Mouse (Mus musculus): ENCODE data around the gene Per2.

The Per2 gene

DNA sequence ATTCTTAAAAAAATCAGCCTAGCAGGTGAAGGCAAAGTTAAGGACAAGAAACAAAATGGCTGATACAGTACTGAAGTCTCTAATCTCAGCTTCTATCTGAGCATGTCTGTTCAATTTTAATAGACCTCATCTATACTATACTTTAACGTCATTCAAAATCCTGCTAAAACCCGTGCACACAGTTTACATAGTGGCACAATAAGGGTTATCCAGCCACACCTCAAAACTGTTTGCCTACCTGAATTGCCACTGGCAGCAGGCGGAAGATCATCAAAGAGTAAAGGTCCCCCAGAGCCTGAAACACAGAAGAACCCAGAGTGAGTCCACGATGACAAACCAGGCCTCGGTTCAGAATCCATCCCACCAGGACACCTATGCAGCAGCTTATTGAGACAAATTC is 68.8 kb downstream of the Per2 start:
- DNase-seq (ENCODE audit: low read depth, low spot score) = no peak

DNA sequence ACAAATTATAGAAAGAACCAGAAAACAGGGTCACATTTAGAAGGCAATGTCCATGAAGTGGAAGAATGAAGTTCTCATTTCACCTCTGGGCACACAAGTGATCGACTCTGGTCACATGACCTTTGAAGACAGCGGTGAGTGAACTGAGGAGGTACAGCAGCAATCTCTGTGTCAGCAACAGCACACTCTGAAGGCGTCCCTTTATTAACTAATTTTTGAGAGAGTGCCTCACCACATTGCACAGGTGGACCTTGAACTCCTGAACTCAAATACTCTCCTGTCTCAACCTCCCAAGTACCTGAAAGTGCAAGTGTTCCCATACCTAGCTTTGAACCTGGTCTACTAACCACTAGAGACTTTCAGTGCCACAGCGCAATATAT is 78.0 kb downstream of the Per2 start:
- DNase-seq (ENCODE audit: low read depth, low spot score) = no peak

DNA sequence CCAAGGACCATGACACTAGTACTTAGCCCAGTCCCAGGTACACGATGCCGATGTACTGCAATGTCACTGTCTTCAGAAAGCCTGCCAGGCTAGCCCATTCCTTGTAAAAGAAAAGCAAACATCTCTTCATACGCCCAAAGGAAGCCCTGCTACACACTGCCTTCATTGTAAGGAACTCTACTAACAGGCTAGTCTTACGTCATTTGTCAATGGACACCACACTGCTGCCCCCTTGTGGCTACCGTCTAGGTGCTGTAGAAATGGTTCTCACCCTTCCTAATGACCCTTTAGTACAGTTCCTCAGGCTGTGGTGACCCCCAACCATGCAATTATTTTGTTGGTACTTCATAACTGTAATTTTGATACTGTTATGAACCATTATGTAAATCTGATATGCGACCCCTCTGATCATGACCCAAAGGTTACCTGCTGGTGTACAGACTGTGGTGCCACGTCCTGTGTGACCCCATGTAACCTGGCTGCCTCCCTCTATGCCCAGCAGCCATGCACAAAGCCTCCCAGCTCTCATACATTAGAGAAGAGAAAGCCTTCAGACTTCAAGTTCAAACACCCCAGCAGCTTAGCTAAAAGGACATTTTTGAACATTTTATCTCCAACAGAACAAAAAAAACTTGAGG is 78.6 kb downstream of the Per2 start:
- DNase-seq (ENCODE audit: low read depth, low spot score) = peak; percentile 87

DNA sequence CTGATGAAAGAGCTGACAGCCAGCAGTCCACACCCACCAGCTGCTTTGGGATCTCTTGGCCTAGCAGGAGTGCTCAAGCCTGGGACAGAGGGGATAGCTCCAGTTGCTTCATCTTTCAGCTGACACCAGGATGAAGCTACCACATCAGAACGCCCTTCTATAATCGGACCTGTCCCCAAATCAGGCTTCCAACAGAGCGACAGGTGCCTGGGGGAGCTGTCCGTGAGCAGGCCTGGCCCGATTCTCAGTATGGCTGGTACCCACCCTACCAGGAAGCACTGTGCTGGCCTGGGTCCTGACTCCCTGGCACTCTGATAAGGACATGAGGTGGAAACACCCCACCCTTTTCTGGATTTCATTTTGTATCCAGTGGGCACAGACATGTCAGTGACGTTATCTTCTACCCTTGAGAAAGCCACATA is 85.7 kb downstream of the Per2 start:
- DNase-seq (ENCODE audit: low read depth, low spot score) = no peak

DNA sequence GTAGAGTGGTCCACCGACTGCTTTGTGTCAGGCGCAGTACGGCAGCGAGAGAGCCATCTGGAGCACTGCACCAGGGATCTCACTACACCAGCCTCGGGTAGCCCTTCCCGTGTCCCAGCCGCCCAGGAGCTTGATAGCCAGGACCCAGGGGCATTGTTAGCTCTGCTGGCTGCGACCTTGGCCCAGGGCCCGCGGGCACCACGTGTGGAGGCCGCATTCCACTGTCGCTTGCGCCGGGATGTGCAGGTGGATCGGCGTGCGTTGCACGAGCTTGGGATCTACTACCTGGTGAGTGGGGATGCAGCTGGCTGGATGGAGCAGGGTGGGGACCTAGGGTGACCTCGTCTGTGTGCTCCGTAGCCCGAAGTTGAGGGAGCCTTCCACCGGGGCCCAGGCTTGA is 89.1 kb downstream of the Per2 start:
- DNase-seq (ENCODE audit: low read depth, low spot score) = no peak

DNA sequence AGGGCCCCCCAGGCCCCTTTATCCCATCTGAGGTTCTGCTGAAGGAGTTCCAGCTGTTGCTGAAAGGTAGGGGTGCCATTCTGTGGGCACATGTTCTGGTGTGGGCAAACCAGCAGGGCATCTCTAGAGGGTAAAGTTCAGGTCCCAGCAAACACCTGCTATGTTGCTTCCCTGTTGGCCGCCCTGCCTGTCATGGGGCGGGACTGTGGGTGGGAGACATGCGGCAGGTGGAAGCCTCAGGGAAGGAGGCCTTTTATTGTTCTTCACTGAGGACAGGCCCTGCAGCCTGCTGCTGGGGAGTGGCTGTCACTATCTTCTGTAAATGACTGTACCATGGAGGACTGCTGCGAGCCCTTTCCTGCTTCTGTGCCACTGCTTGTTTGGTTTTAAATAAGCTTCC is 89.7 kb downstream of the Per2 start:
- no peak for DNase-seq (ENCODE audit: low read depth, low spot score)

DNA sequence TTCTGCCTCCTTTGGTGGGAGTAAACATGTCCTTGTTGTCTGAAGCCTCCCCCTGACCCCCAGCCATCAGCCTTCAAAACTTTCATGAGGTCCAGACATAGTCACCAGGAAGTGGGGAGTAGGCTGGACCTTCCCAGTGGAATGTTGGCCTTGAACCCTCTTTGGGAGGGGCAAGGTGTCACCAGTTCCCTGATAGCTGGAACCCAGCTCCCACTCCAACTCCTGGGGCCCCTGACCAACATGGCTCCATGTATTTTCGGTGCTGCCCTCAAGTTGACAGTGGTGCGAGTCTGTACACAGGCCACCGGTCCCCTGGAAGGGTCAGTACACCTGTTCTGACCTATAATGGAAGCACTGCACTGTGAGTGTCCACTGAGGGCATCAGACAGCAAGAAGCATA is 91.8 kb downstream of the Per2 start:
- no peak for DNase-seq (ENCODE audit: low read depth, low spot score)

DNA sequence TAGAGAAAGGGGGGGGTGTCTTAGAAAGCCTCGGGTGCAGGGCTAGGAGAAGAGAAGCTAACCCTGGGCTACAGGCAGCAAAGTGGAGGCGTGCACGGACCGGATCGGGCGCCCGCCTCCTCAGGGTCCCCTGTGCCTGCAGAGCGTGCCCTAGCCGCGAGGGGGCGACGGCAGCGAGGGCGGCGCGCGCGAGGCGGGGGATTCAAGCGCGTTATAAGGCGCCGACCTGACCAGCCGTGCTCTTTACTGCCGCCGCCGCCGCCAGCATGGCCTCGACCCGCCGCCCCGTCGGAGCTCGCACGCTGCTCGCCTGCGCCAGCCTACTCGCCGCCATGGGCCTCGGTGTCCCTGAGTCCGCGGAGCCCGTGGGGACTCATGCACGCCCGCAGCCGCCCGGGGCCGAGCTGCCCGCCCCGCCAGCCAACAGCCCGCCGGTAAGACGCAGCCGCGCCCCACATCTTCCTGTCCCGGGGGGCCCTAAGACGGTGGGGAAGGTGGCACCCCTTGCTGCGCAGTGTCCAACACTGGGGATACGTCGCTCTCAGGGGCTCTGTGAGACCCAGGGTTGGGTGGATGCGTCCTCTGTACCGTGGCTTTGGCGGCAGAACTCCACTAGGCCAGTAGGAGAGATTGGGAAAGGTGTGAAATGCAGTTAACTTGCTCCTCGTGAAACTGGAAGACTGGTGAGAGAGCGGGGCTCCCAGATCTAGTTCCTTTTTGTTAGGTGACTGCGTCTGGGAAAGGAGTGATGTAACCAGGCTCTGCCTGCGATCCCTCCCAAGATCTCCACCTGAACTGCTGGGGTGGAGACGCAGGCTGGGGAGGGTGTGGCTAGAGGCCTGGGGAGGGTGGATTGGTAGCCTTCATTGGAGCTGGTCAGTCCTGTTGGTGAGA is 92.7 kb downstream of the Per2 start, which contains the start of gene Erfe:
Gene Erfe (plus strand): TSS at position 216 of the 894 bp plus-strand sequence.
- peak; percentile 78 for DNase-seq (ENCODE audit: low read depth, low spot score)
